Mouse (Mus musculus) hindbrain, embryonic 13.5 days (tissue): ENCODE results near the gene Dennd4b. TPM values are rescaled to one million over a fixed set of nuclear protein-coding genes. Genes with fewer than 3 reads are reported as not detected.
A peak's percentile ranks its signal among the peaks of the same experiment; 100 is the strongest.

Experiments
- ATAC-seq: fragments of 200-750 bp; cut with Nextera tagmentation; 2 replicates; pipeline ENCODE4 v1.8.0; 2017; ENCODE audit warnings: moderate TSS enrichment; ENCODE audit not compliant: low FRiP score
- H3K27ac ChIP-seq: fragments of 300-500 bp; sonication (generic); 2 replicates; pipeline ENCODE4 v1.5.1; 2015; ENCODE audit warnings: inconsistent platforms, mild to moderate bottlenecking, moderate library complexity
- H3K27me3 ChIP-seq: fragments of 300-500 bp; sonication (generic); 2 replicates; pipeline ENCODE4 v1.6.1; 2015; ENCODE audit warnings: mild to moderate bottlenecking, inconsistent platforms
- H3K36me3 ChIP-seq: fragments of 300-500 bp; sonication (generic); 2 replicates; pipeline ENCODE4 v1.6.1; 2015; ENCODE audit warnings: mild to moderate bottlenecking, inconsistent platforms
- H3K4me1 ChIP-seq: fragments of 300-500 bp; sonication (generic); replicated peaks from 2 replicates; pipeline ENCODE4 v1.6.1; 2015; ENCODE audit warnings: inconsistent platforms
- H3K4me2 ChIP-seq: fragments of 300-500 bp; sonication (generic); 2 replicates; pipeline ENCODE4 v1.6.1; 2015; ENCODE audit warnings: inconsistent platforms, mild to moderate bottlenecking, moderate library complexity
- H3K4me3 ChIP-seq: fragments of 300-500 bp; sonication (generic); 2 replicates; pipeline ENCODE4 v1.5.1; 2015; ENCODE audit warnings: mild to moderate bottlenecking, inconsistent platforms
- H3K9ac ChIP-seq: fragments of 300-500 bp; sonication (generic); 2 replicates; pipeline ENCODE4 v1.6.1; 2015; ENCODE audit warnings: mild to moderate bottlenecking, inconsistent platforms
- H3K9me3 ChIP-seq: fragments of 300-500 bp; sonication (generic); 2 replicates; pipeline ENCODE4 v1.6.1; 2016; ENCODE audit warnings: inconsistent platforms
- WGBS: fragments of 180-500 bp; shearing (Covaris S2); methylation state at CpG from one replicate; pipeline ENCODE4 v1.1.7; 2015; 5-methylcytosine and 5-hydroxymethylcytosine counted together
- polyA plus RNA-seq: library from polyadenylated mRNA; unstranded; fragments of >200 nt; fragmentation: Nextera tagmentation; extraction: Ambion mirVana; gene quantifications from 2 replicates; pipeline ENCODE4 v1.2.1, GENCODE M21; 2015

Gene Dennd4b
- polyA plus RNA-seq, 1 experiment from 2014 or later = 4.6 TPM

DNA sequence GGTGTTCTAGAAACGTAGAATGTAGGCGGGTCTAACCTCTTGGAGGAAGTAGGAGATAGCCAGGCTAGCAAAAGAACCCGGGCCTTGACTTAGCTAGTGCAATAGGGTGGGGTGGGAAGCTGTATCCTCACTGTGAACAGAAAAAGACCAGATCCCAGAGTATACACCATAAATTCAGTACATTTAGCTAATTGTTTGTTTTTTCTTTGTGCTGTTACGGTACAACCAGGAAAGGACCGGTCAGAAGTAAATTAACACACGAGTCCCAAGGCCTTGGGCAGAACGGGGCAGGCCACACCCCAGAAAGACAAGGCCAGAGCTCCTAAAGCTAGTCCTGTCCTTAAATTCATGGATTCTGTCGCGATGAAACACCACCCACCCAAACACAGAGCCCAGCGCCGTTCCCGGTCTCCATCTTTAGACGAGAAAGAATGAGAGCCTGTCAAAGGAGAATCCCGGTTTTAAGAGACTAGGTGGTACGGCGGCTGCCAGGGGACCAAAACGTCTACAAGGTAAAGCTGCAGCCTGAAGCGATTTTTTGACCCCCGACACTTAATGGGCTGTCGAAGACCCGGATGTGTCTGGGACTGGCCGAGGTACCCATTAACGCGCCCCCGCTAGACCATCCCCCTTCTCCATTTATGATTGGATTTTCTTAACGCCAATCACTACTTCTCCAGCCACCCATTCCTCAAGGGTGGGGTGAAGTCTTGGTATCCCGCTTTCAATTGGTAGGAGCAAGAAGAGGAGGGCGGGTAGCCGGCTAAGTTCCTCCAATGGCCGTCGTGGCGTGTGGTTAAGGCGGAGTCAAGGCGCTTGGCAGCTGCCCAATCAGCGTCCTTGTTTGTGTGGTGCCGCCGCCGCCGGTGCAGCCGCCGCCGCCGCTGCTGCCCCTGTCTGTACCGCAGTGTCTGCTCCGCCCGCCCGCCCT, 27.6 kb downstream of the Dennd4b start, which contains the start of gene Gatad2b:
Gene Gatad2b, plus strand, starts transcription at position 834 of the 931 bp plus-strand sequence.
- ATAC-seq = peak; percentile 99
- 1% methylated on average over 34 of the region's 47 CpGs for WGBS
- H3K36me3 ChIP-seq = no peaks in the 10 kb centered on the region
- peak within 1 kb of the TSS; percentile 76 for H3K4me3 ChIP-seq
- peaks cover 37% of the 10 kb centered on the region for H3K4me1 ChIP-seq
- no peaks in the 10 kb centered on the region for H3K27me3 ChIP-seq
- peak within 1 kb of the TSS; percentile 93 for H3K4me2 ChIP-seq
- peak within 1 kb of the TSS; percentile 92 for H3K9ac ChIP-seq
- H3K27ac ChIP-seq = peak within 1 kb of the TSS; percentile 98
- no peaks in the 10 kb centered on the region for H3K9me3 ChIP-seq

DNA sequence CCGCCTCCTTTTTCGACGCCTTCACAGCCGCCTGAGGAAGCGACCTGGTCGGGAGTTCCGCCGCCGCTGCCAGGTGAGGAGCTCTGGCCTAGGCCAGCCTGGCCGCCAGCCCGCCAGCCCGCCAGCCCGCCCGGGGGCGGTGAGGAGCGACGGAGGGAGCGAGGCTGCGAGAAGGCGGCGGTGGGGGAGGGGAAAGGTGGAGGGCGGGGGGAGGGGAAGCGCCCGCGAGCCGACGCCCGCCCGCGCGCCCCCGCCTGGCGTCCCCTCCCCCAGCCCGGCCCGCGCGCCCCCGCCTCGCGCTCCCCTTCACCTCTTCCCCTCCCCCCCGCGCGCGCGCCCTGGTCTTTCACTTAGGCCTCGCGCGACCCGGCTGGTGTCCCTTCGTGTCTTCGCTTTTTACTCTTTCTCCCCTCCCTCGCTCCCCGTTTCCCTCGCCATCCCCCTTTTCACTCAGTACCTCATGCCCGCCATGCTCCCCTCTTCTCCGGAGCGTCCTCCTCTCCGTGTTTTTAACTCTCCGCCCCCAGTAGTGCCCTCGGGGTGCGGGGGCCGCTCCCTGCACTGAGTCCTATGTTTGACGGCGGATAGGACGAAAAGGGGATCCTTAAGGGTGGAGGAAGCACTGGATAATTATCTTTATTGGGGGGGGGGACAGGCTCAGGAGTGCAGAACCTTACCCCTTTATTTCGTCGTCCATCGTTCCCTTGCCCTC, 28.5 kb downstream of the Dennd4b start:
- ATAC-seq = peak; percentile 63
- peak overlapping the region; percentile 97 for H3K27ac ChIP-seq
- H3K36me3 ChIP-seq = no peaks in the 10 kb centered on the region
- H3K4me1 ChIP-seq = peaks cover 40% of the 10 kb centered on the region
- peak overlapping the region; percentile 76 for H3K4me3 ChIP-seq
- H3K27me3 ChIP-seq = no peaks in the 10 kb centered on the region
- under 1% methylated on average over 23 of the region's 68 CpGs for WGBS
- H3K4me2 ChIP-seq = peak overlapping the region; percentile 93
- peak overlapping the region; percentile 92 for H3K9ac ChIP-seq
- H3K9me3 ChIP-seq = no peaks in the 10 kb centered on the region

DNA sequence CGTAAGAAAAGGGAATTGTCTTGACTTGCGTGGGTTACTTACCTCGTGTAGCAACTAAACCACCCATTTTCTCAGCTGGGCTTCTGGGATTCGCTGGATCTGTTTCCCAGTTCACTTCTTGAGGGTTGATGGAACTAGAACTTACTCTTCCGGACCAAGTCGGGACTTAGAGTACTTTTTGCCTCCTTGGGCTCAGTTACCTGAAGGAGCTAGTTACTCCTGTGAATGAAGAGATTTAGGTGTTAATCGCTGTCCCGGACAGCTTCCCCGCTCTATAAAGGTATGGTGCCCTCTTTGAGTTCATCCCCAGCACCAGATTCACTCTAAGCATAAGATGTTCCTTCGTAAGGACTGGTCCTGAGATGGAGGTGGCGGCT, 29.1 kb downstream of the Dennd4b start:
- Histone ChIP-seq H3K27me3 (no peaks in the 10 kb centered on the region), H3K27ac (peak overlapping the region; percentile 97), H3K36me3 (no peaks in the 10 kb centered on the region), H3K4me3 (peak overlapping the region; percentile 76), H3K9me3 (no peaks in the 10 kb centered on the region), H3K9ac (peak overlapping the region; percentile 92), H3K4me1 (peaks cover 40% of the 10 kb centered on the region), H3K4me2 (peak overlapping the region; percentile 93)
- WGBS = 2% methylated on average over 11 of the region's 11 CpGs
- no peak for ATAC-seq

DNA sequence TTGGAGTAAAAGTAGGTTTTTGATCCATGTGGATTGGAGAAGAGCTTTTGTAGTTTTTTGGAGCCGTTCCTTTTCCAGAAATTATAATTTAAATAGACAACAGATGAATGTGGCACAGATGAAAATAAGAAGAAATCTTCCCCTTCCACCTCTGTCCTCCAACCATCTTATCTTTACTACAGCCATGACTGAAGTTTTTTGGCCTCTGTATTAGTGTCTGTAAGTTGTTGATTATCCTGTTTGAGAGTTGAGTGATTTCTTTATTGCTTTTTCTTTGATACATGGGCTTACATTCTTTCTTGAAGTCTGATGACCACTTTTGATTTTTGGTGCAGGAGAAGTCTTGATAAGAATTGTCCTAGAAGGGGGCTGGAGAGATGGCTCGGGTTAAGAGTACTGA, 29.7 kb downstream of the Dennd4b start:
- no peaks in the 10 kb centered on the region for H3K9me3 ChIP-seq
- peak overlapping the region; percentile 93 for H3K4me2 ChIP-seq
- no peaks in the 10 kb centered on the region for H3K36me3 ChIP-seq
- no peak overlapping the region for H3K27ac ChIP-seq
- peak overlapping the region; percentile 92 for H3K9ac ChIP-seq
- 82% methylated on average over 2 of the region's 2 CpGs for WGBS
- peaks cover 40% of the 10 kb centered on the region for H3K4me1 ChIP-seq
- peak overlapping the region; percentile 76 for H3K4me3 ChIP-seq
- no peaks in the 10 kb centered on the region for H3K27me3 ChIP-seq
- ATAC-seq = no peak

DNA sequence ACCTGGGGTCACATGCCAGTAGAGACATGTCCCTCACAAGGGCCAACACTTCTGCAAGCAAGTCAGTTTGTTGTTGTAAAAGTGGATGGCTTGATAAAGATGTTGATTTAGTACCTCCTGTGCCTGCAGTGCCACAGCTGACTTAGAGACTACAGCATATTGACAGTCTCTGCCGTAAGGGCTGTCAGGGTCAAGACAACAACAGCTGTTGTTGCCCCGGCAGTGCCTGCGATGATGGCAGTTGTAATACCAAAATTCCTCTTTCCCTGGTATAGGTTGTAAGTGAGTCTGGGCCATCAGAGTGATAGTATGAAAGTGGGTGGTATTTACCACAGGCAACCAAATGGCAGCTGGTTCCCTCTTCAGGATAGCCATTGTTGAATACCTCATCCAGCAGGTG, 40.8 kb downstream of the Dennd4b start:
- H3K9me3 ChIP-seq = no peaks in the 10 kb centered on the region
- no peak overlapping the region for H3K4me3 ChIP-seq
- H3K4me1 ChIP-seq = peaks cover 18% of the 10 kb centered on the region
- no peaks in the 10 kb centered on the region for H3K27me3 ChIP-seq
- 79% methylated on average over 3 of the region's 3 CpGs for WGBS
- no peak overlapping the region for H3K27ac ChIP-seq
- no peak overlapping the region for H3K9ac ChIP-seq
- H3K36me3 ChIP-seq = no peaks in the 10 kb centered on the region
- no peak for ATAC-seq
- no peak overlapping the region for H3K4me2 ChIP-seq

DNA sequence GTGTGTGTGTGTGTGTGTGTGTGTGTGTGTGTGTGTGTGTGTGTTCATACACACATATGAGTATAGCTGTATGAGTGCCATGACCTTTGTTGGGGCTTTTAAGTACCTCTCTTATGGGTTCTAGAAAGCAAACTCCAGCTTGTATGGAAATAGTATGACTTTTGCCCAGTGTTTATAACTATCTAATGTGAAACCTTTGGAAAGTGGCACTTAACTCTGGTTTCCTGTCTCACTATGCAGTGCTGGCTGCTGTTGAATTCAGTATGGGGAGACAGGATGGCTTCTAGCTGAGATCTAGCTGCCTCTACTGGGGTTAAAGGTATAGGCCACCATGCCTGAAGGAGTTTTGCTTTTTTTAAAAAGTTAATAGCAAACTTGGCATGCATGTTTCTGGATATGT, 44.6 kb downstream of the Dennd4b start:
- Histone ChIP-seq H3K9me3 (no peaks in the 10 kb centered on the region), H3K4me2 (no peak overlapping the region), H3K4me3 (no peak overlapping the region), H3K9ac (no peak overlapping the region), H3K36me3 (no peaks in the 10 kb centered on the region), H3K4me1 (peaks cover 15% of the 10 kb centered on the region), H3K27ac (no peak overlapping the region), H3K27me3 (no peaks in the 10 kb centered on the region)
- no peak for ATAC-seq

DNA sequence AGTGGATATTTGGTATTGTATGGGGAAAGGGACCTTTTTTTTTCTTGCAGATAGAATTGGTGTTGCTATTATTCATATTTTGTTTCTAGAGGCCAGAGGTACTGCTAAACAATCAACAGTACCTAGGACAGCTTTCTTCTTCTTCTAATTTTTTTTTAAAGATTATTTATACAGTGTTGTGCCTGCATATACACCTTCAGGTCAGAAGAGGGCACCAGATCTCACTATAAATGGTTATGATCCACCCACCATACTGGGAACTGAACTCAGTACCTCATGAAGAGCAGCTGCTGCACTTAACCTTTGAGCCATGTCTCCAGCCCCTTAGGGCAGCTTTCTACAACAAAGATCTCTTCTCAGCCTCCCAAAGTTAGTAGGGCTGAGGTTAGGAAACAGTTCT, 48.4 kb downstream of the Dennd4b start:
- no peak overlapping the region for H3K4me3 ChIP-seq
- H3K9me3 ChIP-seq = no peaks in the 10 kb centered on the region
- H3K36me3 ChIP-seq = no peaks in the 10 kb centered on the region
- H3K9ac ChIP-seq = no peak overlapping the region
- H3K4me2 ChIP-seq = no peak overlapping the region
- H3K4me1 ChIP-seq = no peaks in the 10 kb centered on the region
- no peak for ATAC-seq
- no peaks in the 10 kb centered on the region for H3K27me3 ChIP-seq
- H3K27ac ChIP-seq = no peak overlapping the region

DNA sequence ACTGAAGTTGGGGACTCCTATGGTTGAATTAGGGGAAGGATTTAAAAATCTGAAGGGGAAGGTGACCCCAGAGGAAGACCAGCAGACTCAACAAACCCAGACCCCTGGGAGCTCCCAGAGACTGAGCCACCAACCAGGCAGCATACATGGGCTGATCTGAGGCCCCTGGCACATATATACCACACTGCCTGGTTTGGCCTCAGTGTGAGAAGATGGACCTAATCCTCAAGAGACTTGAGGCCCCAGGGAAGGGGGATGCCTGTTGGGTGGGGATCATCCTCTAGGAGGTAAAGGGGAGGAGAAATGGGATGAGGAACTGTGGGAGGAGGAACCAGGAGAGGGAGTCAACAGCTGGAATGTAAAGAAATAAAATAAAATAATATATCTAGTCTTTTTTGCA, 49.3 kb downstream of the Dennd4b start:
- no peak overlapping the region for H3K4me3 ChIP-seq
- H3K9me3 ChIP-seq = no peaks in the 10 kb centered on the region
- H3K36me3 ChIP-seq = no peaks in the 10 kb centered on the region
- no peak overlapping the region for H3K27ac ChIP-seq
- no peaks in the 10 kb centered on the region for H3K4me1 ChIP-seq
- no peak for ATAC-seq
- no peak overlapping the region for H3K9ac ChIP-seq
- H3K27me3 ChIP-seq = no peaks in the 10 kb centered on the region
- no peak overlapping the region for H3K4me2 ChIP-seq

DNA sequence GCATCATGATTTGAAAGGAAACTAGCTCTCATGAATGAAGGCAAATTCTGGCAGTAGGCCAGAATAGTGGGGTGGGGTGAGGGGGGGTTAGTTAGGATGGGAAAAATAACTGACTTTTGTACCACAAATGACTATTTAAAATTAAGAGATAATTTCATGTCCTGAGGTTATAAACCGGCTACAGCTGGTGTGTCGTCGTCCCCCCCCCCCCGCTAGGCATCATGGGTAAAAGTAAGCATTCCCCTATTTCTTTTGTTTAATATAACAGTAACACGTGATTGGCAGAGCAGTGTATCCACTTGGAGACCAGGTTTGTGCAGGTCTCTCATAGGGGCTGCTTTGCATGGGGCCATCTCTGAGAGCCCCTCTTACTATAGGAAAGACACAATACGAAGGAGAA, 57.3 kb downstream of the Dennd4b start:
- H3K4me1 ChIP-seq = peaks cover 30% of the 10 kb centered on the region
- no peaks in the 10 kb centered on the region for H3K36me3 ChIP-seq
- 42% methylated on average over 6 of the region's 6 CpGs for WGBS
- peak overlapping the region; percentile 49 for H3K4me2 ChIP-seq
- peak; percentile 74 for ATAC-seq
- H3K9me3 ChIP-seq = no peaks in the 10 kb centered on the region
- H3K27ac ChIP-seq = peak overlapping the region; percentile 95
- peak overlapping the region; percentile 19 for H3K4me3 ChIP-seq
- no peaks in the 10 kb centered on the region for H3K27me3 ChIP-seq
- peak overlapping the region; percentile 67 for H3K9ac ChIP-seq

DNA sequence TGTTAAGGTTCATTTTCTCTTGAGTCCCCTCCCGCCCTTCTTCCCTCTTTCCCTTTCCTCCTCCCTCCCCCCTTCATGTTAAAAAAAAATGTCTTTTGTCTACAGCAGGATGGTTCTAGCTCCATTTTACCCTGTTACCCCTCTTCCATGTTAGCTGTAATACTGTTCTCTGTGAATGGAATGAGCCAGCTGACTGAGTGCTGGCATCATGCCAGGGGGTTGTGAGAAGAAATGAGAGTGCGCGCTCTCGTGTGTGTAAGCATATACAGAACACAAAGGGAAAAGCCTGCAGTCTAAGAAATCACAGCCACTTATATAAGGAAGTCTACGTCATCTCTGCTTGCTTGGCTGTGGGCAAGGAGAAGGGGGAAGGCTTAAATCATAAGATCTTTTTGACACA, 58.1 kb downstream of the Dennd4b start:
- peak overlapping the region; percentile 53 for H3K9ac ChIP-seq

More for the DNA sequence above, 58.1 kb downstream of the Dennd4b start:
- Histone ChIP-seq H3K4me2 (peak overlapping the region; percentile 49), H3K4me1 (peaks cover 30% of the 10 kb centered on the region), H3K36me3 (no peaks in the 10 kb centered on the region), H3K9me3 (no peaks in the 10 kb centered on the region), H3K27me3 (no peaks in the 10 kb centered on the region), H3K4me3 (no peak overlapping the region), H3K27ac (peak overlapping the region; percentile 95)
- WGBS = 9% methylated on average over 5 of the region's 5 CpGs
- peak; percentile 89 for ATAC-seq
